Mouse (Mus musculus): Measurements from ENCODE around the gene Wdr46.
"Not testable (repeated sequence)": the region's sequence is repeated elsewhere in the genome, so short reads cannot be mapped to it uniquely, and the experiment has no call there.

GRCm38 (mm10) chr17:33997025-33997424 lies 56.6 kb downstream of the Wdr46 start:
- TF ChIP-seq CTCF (conservative IDR thresholded peaks at IDR 0.05 in 1 of 2, IDR thresholded peaks at IDR 0.05 in 1 of 2; ENCODE audit: low read depth in 2 of 2, low read length in 2 of 2); MAFK (IDR thresholded peaks at IDR 0.05; ENCODE audit: insufficient replicate concordance, low read length); JUND (conservative IDR thresholded peaks at IDR 0.05; ENCODE audit: low read depth, low read length); MAZ (IDR thresholded peaks at IDR 0.05; ENCODE audit: low read depth, low read length); POLR2A (IDR thresholded peaks at IDR 0.05; ENCODE audit: low read depth, low read length); ZC3H11A (IDR thresholded peaks at IDR 0.05; ENCODE audit: low read depth, low read length): not testable (repeated sequence)
